Mouse (Mus musculus) embryonic facial prominence, embryonic 14.5 days (tissue): Measurements from ENCODE around the gene Gdf9. TPM values are rescaled to one million over a fixed set of nuclear protein-coding genes. Genes with fewer than 3 reads are reported as not detected.
A peak's percentile ranks its signal among the peaks of the same experiment; 100 is the strongest.
"Not testable (repeated sequence)": the region's sequence is repeated elsewhere in the genome, so short reads cannot be mapped to it uniquely, and the experiment has no call there.

Source experiments
- ATAC-seq: fragments of 200-750 bp; cut with Nextera tagmentation; 2 replicates; pipeline ENCODE4 v1.8.0; 2017; ENCODE audit warnings: low read depth, moderate number of reproducible peaks, moderate TSS enrichment
- DNase-seq: peaks from one replicate; pipeline ENCODE4 v3.0.0-alpha.2; 2015; ENCODE audit warnings: low spot score
- H3K27ac ChIP-seq: fragments of 300-500 bp; sonication (generic); replicated peaks from 2 replicates; pipeline ENCODE4 v1.5.1; 2014; ENCODE audit warnings: low read depth, mild to moderate bottlenecking, low read length, moderate library complexity
- H3K27me3 ChIP-seq: fragments of 300-500 bp; sonication (generic); replicated peaks from 2 replicates; pipeline ENCODE4 v1.6.1; 2014; ENCODE audit warnings: low read length; ENCODE audit not compliant: control insufficient read depth, insufficient read depth
- H3K36me3 ChIP-seq: fragments of 300-500 bp; sonication (generic); 2 replicates; pipeline ENCODE4 v1.6.1; 2014; ENCODE audit warnings: low read length, mixed read lengths; ENCODE audit not compliant: control insufficient read depth, insufficient read depth
- H3K4me1 ChIP-seq: fragments of 300-500 bp; sonication (generic); 2 replicates; pipeline ENCODE4 v1.6.1; 2014; ENCODE audit warnings: antibody characterized with exemption, low read length; ENCODE audit not compliant: control insufficient read depth, insufficient read depth
- H3K4me2 ChIP-seq: fragments of 300-500 bp; sonication (generic); 2 replicates; pipeline ENCODE4 v1.6.1; 2014; ENCODE audit warnings: low read depth, mild to moderate bottlenecking, low read length, moderate library complexity, mixed read lengths
- H3K4me3 ChIP-seq: fragments of 300-500 bp; sonication (generic); 2 replicates; pipeline ENCODE4 v1.5.1; 2014; ENCODE audit warnings: low read depth, mild to moderate bottlenecking, low read length
- H3K9ac ChIP-seq: fragments of 300-500 bp; sonication (generic); 2 replicates; pipeline ENCODE4 v1.6.1; 2014; ENCODE audit warnings: low read depth, mild to moderate bottlenecking, low read length, moderate library complexity, mixed read lengths
- H3K9me3 ChIP-seq: fragments of 300-500 bp; sonication (generic); 2 replicates; pipeline ENCODE4 v1.6.1; 2016; ENCODE audit warnings: low read length; ENCODE audit not compliant: control insufficient read depth
- WGBS: fragments of 180-500 bp; shearing (Covaris S2); extraction: QIAGEN DNeasy Blood & Tissue Kit; methylation state at CpG from one replicate; pipeline ENCODE4 v1.1.7; 2014; 5-methylcytosine and 5-hydroxymethylcytosine counted together
- polyA plus RNA-seq: library from polyadenylated mRNA; unstranded; fragments of >200 nt; fragmentation: Nextera tagmentation; extraction: Ambion mirVana; gene quantifications from 2 replicates; pipeline ENCODE4 v1.2.1, GENCODE M21; 2014

Gene Gdf9
- polyA plus RNA-seq, 1 experiment from 2014 or later: 2.7 TPM

DNA sequence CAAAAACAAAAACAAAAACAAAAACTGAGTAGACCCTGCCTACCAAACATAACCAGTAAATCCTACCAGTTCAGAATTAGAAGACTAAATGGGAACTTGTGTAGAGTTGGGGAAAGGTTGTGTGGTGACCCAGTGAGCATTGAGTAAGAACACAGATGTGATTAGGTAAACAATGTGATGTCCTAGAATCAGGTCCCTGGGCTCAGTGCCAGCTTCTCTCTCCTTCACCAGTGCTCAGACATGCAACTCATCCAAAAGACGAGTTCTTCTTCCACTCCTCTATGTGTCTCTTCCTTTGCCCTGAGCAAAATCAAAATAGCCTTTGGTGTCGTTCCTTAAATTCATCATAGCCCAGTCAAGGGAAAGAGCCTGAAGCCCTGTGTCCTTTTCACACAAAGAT is 6.0 kb upstream of the Gdf9 start:
- ATAC-seq (no peak), DNase-seq (no peak)
- no peak overlapping the region for H3K4me3 ChIP-seq
- H3K27ac ChIP-seq: no peak overlapping the region
- peaks cover 5% of the 10 kb centered on the region for H3K4me1 ChIP-seq
- no peak overlapping the region for H3K9ac ChIP-seq
- H3K4me2 ChIP-seq: no peak overlapping the region
- H3K36me3 ChIP-seq: peaks cover 29% of the 10 kb centered on the region
- WGBS: 67% methylated on average over 2 of the region's 2 CpGs
- no peaks in the 10 kb centered on the region for H3K27me3 ChIP-seq
- H3K9me3 ChIP-seq: no peaks in the 10 kb centered on the region

DNA sequence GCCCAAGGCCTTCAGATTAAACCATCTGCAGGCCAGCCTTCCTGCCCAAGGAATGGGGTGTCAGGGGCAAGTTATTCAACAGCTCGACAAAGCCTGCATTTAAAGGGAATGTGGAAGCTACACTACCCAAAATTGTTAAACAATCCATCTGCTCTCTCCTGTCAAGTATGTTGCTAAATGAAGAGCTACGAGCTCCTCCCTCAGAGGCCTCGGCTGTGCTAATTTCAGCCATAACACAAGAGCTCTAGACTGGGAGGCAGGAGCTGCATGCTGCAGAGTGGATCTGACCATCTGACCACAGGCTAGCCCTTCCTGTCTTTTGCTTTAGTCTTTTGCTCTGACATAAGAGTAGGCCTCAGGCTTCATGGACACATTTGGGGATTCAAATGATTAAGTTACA is 5.6 kb upstream of the Gdf9 start:
- ATAC-seq: no peak

DNA sequence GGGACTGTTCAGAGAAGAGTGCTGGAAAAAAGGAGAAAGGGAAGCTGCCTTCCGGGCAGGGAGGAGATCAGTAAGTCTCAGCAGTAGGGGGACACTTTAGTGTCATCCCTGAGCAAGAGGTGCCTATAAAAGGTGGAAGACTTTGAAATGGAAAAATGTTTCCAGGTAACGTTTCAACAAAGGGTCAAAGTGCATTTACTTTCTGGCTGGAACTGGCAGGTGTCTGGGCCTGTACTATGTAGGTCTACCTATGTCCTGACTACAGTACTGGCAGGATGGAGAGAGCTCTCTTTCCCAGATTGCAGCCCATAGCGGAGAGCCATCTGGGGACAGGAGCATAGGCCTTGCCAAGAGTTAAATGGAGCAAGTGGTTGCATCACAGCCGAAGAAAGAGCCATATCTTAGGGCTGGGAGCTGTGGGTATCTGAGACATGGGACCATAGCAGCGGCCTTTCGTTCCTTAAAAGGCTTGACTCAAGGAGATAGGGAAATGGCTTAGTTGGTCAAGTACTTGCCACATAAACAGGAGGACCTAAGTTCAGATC is 5.0 kb upstream of the Gdf9 start:
- Histone ChIP-seq H3K27ac (no peak overlapping the region), H3K9me3 (no peaks in the 10 kb centered on the region), H3K4me3 (no peak overlapping the region), H3K36me3 (peaks cover 23% of the 10 kb centered on the region; the same call in 1 of the 2 replicates), H3K4me2 (no peak overlapping the region), H3K9ac (no peak overlapping the region), H3K27me3 (no peaks in the 10 kb centered on the region), H3K4me1 (peaks cover 7% of the 10 kb centered on the region)
- no peak for ATAC-seq
- WGBS: 87% methylated on average over 6 of the region's 6 CpGs
- DNase-seq: no peak

More for the DNA sequence above, 5.6 kb upstream of the Gdf9 start:
- Histone ChIP-seq H3K9ac (no peak overlapping the region), H3K27ac (no peak overlapping the region), H3K9me3 (no peaks in the 10 kb centered on the region), H3K27me3 (no peaks in the 10 kb centered on the region), H3K4me2 (no peak overlapping the region), H3K4me1 (peaks cover 7% of the 10 kb centered on the region), H3K36me3 (peaks cover 24% of the 10 kb centered on the region), H3K4me3 (no peak overlapping the region)
- WGBS: 74% methylated on average over 3 of the region's 3 CpGs
- DNase-seq: no peak

DNA sequence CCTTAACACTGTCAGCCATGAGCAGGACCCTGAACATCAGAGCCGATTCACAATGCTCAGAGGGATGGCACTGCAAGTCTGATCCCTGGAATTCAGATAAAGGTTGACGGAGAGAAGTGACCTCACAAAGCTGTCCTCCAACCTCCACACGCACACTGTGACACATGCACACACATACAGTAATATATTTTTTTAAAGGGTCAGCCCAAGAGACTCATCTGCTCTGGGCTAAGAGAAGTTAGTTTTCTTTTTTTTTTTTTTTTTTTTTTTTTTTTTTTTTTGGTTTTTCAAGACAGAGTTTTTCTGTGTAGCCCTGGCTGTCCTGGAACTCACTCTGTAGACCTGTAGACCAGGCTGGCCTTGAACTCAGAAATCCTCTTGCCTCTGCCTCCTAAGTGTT is 3.9 kb upstream of the Gdf9 start:
- H3K27me3 ChIP-seq, H3K27ac ChIP-seq, H3K9me3 ChIP-seq, ATAC-seq, DNase-seq, H3K9ac ChIP-seq, H3K4me3 ChIP-seq, H3K4me1 ChIP-seq, H3K4me2 ChIP-seq: not testable (repeated sequence)
- WGBS: 80% methylated on average over 3 of the region's 3 CpGs
- H3K36me3 ChIP-seq: peaks cover 16% of the 10 kb centered on the region; the same call in 1 of the 2 replicates

DNA sequence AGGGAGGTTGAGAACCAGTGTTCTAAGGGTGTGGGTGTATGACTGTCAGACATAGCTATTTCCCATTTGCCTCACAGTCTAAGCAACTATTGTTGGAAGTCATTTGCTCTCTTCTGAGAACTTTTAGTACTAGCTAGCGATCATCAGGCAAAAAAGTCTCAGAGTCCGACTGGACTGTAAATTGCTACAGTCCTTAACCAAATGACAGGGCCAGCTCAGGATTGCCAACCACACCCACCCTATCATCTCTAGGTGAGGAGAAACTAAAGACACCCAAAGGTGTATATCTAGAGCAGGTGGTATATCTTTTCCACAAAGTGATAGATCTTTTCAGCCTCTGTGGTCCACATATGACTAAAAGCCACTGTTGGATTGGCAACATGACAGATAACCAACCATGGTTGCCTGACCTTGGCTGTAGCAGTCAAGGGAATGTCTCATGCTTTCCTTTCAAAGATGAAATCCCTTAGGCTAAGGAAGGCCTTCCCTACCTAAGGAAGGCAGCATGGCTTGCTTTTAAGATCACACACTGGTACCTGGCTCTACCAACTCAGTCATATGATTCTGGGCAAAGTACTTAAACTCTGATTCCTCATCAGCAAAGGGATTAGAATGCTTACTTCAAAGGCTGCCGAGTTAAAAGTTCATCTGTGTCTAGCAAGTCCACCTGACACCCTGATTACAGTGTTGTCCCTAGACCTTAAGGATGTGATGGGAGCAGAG is 2.7 kb upstream of the Gdf9 start:
- no peak overlapping the region for H3K4me2 ChIP-seq
- no peaks in the 10 kb centered on the region for H3K9me3 ChIP-seq
- no peak for DNase-seq
- H3K36me3 ChIP-seq: peaks cover 16% of the 10 kb centered on the region; the same call in 1 of the 2 replicates
- H3K4me3 ChIP-seq: no peak overlapping the region
- no peak overlapping the region for H3K9ac ChIP-seq
- ATAC-seq: no peak
- H3K27ac ChIP-seq: no peak overlapping the region
- WGBS: 94% methylated on average over 3 of the region's 3 CpGs
- peaks cover 7% of the 10 kb centered on the region for H3K4me1 ChIP-seq
- no peaks in the 10 kb centered on the region for H3K27me3 ChIP-seq

DNA sequence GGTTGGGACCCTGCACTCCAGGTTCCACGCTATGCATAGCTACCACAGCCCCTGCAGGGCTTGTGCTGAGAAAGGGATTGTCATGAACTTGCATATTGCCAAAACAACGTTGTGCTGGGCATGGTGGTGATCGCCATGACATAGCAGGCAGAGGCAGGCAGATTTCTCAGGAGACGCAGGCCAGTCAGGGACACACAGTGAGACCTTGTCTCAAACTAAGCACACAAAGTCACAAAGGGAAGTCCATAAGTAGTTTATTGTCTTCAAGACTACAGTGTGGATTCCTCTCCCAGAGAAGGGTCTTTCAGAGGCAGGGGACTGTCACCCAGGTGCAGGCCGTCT is 2.1 kb upstream of the Gdf9 start:
- no peaks in the 10 kb centered on the region for H3K27me3 ChIP-seq
- H3K4me2 ChIP-seq: no peak overlapping the region
- H3K27ac ChIP-seq: no peak overlapping the region
- H3K36me3 ChIP-seq: peaks cover 16% of the 10 kb centered on the region; the same call in 1 of the 2 replicates
- no peak overlapping the region for H3K9ac ChIP-seq
- no peak overlapping the region for H3K4me3 ChIP-seq
- WGBS: 96% methylated on average over 5 of the region's 5 CpGs
- no peaks in the 10 kb centered on the region for H3K9me3 ChIP-seq
- no peak for DNase-seq
- no peak for ATAC-seq
- H3K4me1 ChIP-seq: peaks cover 7% of the 10 kb centered on the region

DNA sequence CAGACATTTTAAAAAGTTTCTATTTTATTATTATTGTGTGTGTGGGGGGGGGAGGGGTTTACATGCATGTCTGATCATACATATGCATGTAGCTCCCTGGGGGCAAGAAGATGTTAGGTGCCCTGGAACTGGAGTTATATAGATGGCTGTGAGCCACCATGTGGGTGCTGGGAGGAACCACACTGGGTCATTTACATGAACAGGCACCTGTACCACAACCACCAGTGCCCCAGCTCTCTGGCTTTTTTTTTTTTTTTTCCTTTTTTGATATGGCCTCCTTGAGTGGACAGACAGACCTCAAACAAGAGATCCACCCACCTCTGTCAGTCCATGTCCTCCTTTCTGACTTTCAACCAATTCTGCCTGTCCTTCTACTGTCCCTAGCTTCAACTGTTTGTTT is 1.6 kb upstream of the Gdf9 start:
- Histone ChIP-seq H3K4me3 (peak overlapping the region; percentile 90), H3K27me3 (no peaks in the 10 kb centered on the region)

DNA sequence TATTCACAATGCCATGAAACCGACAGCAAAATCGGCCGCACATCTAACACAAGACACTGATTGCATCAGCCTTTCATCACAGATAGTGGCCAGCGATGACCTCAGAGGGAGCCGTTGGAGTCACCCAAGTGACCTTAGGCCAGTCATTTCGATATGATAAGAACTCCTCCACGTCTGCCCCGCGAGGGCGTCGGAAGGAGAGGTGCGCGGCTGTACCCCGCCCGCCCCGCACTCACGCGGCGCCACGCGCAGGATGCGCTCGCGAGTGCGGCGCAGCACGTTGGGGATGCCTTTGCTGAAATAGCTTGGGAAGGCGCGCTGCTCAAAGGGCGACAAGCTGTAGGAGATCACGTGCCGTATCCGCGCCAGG is 538 bp upstream of the Gdf9 start:
- no peak for DNase-seq
- WGBS: under 1% methylated on average over 30 of the region's 34 CpGs
- H3K36me3 ChIP-seq: peaks cover 16% of the 10 kb centered on the region; the same call in 1 of the 2 replicates
- peak overlapping the region; percentile 90 for H3K4me3 ChIP-seq
- H3K9ac ChIP-seq: peak overlapping the region; percentile 94
- no peaks in the 10 kb centered on the region for H3K9me3 ChIP-seq
- ATAC-seq: peak; percentile 45
- peak overlapping the region; percentile 92 for H3K4me2 ChIP-seq
- peaks cover 7% of the 10 kb centered on the region for H3K4me1 ChIP-seq
- H3K27ac ChIP-seq: peak overlapping the region; percentile 88
- no peaks in the 10 kb centered on the region for H3K27me3 ChIP-seq

More for the DNA sequence above, 1.6 kb upstream of the Gdf9 start:
- no peak for ATAC-seq
- Histone ChIP-seq H3K9ac (no peak overlapping the region), H3K9me3 (no peaks in the 10 kb centered on the region), H3K4me1 (peaks cover 7% of the 10 kb centered on the region), H3K4me2 (peak overlapping the region; percentile 92), H3K36me3 (peaks cover 16% of the 10 kb centered on the region; the same call in 1 of the 2 replicates), H3K27ac (no peak overlapping the region)
- no peak for DNase-seq
